Mouse (Mus musculus) activated CD4-positive, CD25-positive, alpha-beta regulatory T cell, adult 4 months (primary cell): ENCODE data around the gene Slc28a1. TPM values are rescaled to one million over a fixed set of nuclear protein-coding genes. Genes with fewer than 3 reads are reported as not detected.
"Not testable (repeated sequence)": the region's sequence is repeated elsewhere in the genome, so short reads cannot be mapped to it uniquely, and the experiment has no call there.

Experiments used
- ATAC-seq: one replicate; pipeline ENCODE4 v1.8.0; 2017
- polyA plus RNA-seq, 2 experiments: library from polyadenylated mRNA; unstranded; fragments of 100-300 nt; shearing (Covaris generic); gene quantifications; one replicate each; pipeline ENCODE4 v1.2.1; 2017

Gene Slc28a1
- polyA plus RNA-seq, 2 experiments from 2014 or later = not detected

- ATAC-seq = no peak
Measured at GRCm38 (mm10) chr7:81173931-81174330, 59.3 kb downstream of the Slc28a1 start.

GRCm38 (mm10) chr7:81174654-81175053 is 60.1 kb downstream of the Slc28a1 start:
- ATAC-seq = no peak

DNA sequence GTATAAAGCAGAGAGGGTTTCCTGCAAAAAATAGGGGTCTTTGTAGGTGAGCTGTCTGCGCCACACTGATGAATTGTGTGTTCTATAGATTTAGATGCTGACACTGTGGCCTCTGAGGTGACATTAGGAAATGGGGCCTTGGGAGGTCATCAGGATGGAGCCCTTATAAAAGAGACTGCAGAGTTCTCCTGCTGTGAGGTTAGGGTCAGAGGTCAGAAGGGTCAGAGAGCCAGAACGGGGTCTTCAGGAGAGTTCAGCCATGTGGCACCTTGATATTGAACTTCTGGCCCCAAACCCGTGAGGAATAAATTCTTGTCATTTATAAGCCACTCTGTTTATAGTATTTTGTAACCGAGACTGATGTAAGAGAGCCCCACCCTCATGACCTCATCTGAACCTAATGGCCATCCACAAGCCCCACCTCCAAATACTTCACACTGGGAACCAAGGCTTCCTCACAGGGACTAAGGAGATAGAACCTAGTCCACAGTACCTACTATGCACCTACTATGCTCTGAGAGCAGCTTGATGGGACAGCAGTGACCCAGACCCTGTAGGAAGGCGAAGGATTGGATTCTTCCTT is 61.7 kb downstream of the Slc28a1 start:
- ATAC-seq = no peak

DNA sequence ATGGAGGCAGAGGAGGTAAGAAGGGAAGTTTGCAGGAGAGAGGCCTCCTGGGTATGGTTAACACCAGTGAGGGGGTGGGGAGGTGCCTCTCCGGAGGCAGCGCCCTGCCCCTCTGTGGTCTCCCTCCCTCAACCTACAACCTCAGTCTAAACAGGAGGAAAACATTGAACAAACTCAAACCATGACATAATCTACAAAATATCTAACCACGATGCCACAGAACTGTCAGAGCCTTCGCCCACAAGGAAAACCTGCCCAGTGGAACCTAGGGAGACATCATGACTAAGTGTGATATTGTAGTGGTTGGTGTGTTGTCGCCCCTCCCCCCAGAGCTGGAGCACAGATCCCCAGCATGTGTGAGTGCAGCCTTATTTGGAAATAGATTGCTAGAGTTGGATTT is 64.9 kb downstream of the Slc28a1 start:
- peak; percentile 36 for ATAC-seq

- no peak for ATAC-seq
Measured at GRCm38 (mm10) chr7:81182492-81183175, 68.0 kb downstream of the Slc28a1 start.

- ATAC-seq = no peak
Measured at GRCm38 (mm10) chr7:81183181-81183580, 68.6 kb downstream of the Slc28a1 start.

DNA sequence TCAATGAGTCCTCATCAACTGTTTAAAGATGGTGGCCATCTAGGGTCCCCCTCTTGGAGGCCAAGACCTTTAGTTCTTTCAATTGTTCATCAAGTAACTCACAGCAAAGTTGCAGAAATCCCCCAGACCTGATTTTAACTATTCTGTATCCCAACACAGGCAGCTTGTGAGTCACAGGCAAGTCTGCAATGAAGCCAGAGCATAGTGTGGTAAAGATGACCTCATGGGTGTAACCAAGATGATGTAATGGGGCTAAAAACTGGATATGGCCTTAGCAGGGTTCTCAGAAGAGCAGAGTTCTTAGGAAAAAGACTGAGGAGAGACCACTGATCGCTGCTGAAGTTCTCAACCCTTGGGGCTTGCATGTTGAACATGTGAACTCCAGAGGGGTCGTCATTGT is 69.5 kb downstream of the Slc28a1 start:
- ATAC-seq = no peak

DNA sequence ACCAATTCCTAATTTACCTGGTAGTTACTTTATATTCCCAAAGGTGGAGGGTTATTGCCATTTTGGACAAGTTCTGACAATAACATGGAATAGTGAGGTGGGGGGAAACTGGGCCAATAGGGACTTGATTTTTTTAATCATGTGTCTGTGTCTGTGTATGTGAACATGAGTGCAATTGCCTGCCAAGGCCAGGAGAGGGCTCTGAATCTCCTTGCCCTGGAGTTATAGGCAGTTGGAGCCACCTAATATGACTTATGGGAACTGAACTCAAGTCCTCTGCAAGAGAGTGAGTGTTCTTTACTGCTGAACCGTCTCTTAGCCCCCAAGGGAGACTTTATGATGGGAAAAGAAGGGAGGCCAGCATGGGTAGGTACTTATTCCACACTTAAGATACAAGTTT is 70.1 kb downstream of the Slc28a1 start:
- ATAC-seq = no peak

DNA sequence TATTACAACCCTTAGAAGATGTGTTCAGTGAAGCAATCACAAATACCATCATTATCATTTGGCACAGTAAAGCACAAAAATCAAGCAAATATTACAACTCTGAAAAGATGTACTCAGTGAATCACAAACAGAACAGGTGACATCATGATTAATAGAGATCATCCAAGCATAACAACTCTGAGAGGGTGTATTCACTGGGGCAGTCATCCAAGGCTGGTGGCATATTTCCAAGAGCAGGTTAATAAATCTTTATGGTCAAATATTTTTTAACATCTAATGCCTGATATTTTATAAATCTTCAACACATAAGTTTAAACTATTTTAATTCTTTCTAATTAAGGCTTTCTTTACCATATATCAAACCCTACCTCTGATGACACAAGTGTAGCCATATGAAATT is 71.4 kb downstream of the Slc28a1 start:
- ATAC-seq = not testable (repeated sequence)

- peak; percentile 36 for ATAC-seq
Measured at GRCm38 (mm10) chr7:81189180-81189579, 74.6 kb downstream of the Slc28a1 start.

DNA sequence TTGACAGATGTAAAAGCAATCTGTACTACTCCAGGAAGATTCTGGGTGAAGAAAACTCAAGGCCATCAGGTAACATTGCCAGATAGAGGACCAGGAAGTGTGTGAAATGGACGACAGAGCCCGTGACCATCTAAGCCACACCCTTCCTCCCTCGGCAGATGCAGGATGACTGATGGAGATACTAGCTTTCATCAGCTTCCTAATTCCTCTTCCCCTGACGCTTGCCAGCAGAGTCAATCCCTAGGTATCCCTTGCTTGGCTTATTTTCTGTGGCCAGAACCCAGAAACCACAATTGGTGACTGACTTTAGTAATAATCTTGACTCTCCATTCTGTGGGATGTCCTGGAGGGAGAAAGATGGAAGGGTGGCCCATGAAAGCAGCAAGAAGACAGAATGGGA is 80.9 kb downstream of the Slc28a1 start:
- no peak for ATAC-seq

DNA sequence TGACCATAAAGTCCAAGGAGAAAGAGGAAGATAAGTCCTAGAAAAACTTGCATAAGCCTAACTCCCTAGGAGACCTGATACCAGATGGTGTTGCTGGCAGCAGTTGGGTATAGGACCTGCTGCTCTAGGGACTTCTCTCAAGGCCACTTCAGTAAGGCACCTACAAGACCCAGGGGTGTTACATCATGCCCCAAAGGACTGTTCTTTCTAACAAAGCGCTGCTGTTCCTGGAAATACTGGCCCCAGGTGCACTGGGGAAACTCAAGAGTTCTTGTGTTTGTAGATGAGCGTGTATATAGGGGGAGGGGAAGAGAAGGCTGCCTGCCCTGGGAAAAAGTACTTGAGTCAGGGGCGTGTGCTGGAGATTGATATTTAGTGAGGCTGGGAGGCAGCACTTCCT is 82.2 kb downstream of the Slc28a1 start:
- no peak for ATAC-seq

GRCm38 (mm10) chr7:81198538-81198937 is 83.9 kb downstream of the Slc28a1 start:
- ATAC-seq = no peak

GRCm38 (mm10) chr7:81199109-81199508 is 84.5 kb downstream of the Slc28a1 start:
- ATAC-seq = no peak

- ATAC-seq = no peak
Measured at GRCm38 (mm10) chr7:81199757-81200156, 85.2 kb downstream of the Slc28a1 start.

GRCm38 (mm10) chr7:81202389-81202788 is 87.8 kb downstream of the Slc28a1 start:
- ATAC-seq = no peak

DNA sequence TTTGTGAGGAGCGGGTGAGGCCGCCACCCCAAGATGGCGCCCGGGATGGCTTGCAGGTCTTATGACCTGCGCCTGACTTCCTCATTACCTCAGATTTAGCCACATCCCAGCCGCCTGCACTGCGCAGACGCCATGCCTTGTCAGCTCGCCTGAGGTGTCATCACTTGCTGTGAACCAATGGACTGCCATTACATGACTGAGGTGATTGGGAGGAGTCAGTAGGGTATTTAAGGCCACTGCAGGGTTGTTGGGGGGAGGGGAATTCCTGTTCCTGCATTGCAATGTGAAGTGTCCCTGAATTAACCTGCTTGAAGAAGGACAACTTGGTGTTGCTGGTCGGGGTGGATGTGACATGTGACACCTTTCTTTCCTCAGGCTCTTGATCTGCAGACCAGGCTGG is 89.0 kb downstream of the Slc28a1 start:
- not testable (repeated sequence) for ATAC-seq

- ATAC-seq = no peak
Measured at GRCm38 (mm10) chr7:81208944-81209343, 94.3 kb downstream of the Slc28a1 start.

- no peak for ATAC-seq
Measured at GRCm38 (mm10) chr7:81209979-81210685, 95.5 kb downstream of the Slc28a1 start.

DNA sequence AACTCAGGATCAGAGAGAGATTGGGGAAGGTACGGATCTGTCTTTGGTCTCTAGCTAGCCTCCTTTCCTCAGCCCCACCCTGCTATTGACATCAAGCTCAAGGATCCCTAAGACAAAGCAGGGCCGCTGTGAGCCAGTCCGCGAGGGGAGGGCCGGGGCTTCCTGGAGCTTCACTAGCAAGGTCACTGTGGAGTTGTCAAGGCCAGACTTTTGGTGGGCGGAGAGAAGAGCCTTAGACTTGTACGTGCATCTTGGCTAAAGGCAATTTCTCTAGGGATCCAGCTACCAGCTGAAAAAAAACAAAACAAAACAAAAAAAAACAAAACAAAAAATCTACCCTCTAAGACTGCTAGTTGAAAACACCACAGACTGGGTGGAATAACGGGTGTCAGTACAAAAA is 97.2 kb downstream of the Slc28a1 start:
- ATAC-seq = no peak

DNA sequence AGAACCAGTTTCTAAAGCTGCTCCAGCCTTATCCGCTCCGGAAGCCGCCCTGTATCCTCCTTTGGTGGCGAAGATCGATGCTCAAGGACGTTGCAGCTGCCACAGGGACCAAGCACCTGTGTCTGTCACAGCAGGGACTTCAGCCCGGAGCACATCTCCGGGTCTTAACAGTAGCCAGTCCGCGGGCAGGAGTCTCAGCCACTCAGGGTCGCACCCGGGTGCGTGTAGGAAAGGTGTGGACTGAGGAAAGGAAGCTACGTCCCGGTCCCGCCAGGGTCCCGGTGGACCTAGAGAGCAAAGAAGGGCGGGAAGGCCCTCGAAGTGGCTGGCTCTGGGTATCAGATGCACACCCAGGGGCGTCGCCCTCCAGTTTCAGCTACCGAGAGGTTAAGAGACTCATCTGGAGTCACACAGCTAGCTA is 97.7 kb downstream of the Slc28a1 start:
- peak; percentile 61 for ATAC-seq

GRCm38 (mm10) chr7:81212697-81213346 is 98.2 kb downstream of the Slc28a1 start:
- peak; percentile 79 for ATAC-seq
